Mouse (Mus musculus) C2C12 (cell line): ENCODE results near the gene Slc39a11.

ENCODE experiments used
- CTCF ChIP-seq: IDR thresholded peaks from one replicate; pipeline ENCODE4 v1.5.1; 2011; ENCODE audit not compliant: control insufficient read depth, insufficient read depth, insufficient read length
- MYOD1 ChIP-seq: IDR thresholded peaks from one replicate; pipeline ENCODE4 v1.6.1; 2011; ENCODE audit warnings: low read depth; ENCODE audit not compliant: control insufficient read depth, insufficient read length

GRCm38 (mm10) chr11:113309265-113309951 lies 340.5 kb downstream of the Slc39a11 start:
- TF ChIP-seq MYOD1, result no peak
- TF ChIP-seq CTCF, result no peak
